Mouse (Mus musculus) intestine, embryonic 14.5 days (tissue): ENCODE data around the gene Hist1h2ap. TPM values are rescaled to one million over a fixed set of nuclear protein-coding genes. Genes with fewer than 3 reads are reported as not detected.
"Not testable (repeated sequence)": the region's sequence is repeated elsewhere in the genome, so short reads cannot be mapped to it uniquely, and the experiment has no call there.

Source experiments
- ATAC-seq: fragments of 200-750 bp; cut with Nextera tagmentation; replicated peaks from 2 replicates; pipeline ENCODE4 v1.8.0; 2017; ENCODE audit warnings: low read depth, moderate number of reproducible peaks, moderate TSS enrichment, moderate library complexity; ENCODE audit not compliant: low FRiP score, low TSS enrichment
- DNase-seq: peaks from one replicate; pipeline ENCODE4 v3.0.0-alpha.2; 2018; ENCODE audit warnings: low spot score
- H3K27ac ChIP-seq: fragments of 300-500 bp; sonication (generic); 2 replicates; pipeline ENCODE4 v1.5.1; 2014; ENCODE audit warnings: low read depth, mild to moderate bottlenecking, control low read depth
- H3K27me3 ChIP-seq: fragments of 300-500 bp; sonication (generic); replicated peaks from 2 replicates; pipeline ENCODE4 v1.6.1; 2014; ENCODE audit warnings: low read length, control low read depth; ENCODE audit not compliant: control insufficient read depth, insufficient read depth
- H3K36me3 ChIP-seq: fragments of 300-500 bp; sonication (generic); 2 replicates; pipeline ENCODE4 v1.6.1; 2014; ENCODE audit warnings: low read length, control low read depth; ENCODE audit not compliant: control insufficient read depth, insufficient read depth
- H3K4me1 ChIP-seq: fragments of 300-500 bp; sonication (generic); replicated peaks from 2 replicates; pipeline ENCODE4 v1.6.1; 2014; ENCODE audit warnings: low read length, control low read depth, mixed read lengths; ENCODE audit not compliant: control insufficient read depth, insufficient read depth
- H3K4me2 ChIP-seq: fragments of 300-500 bp; sonication (generic); 2 replicates; pipeline ENCODE4 v1.6.1; 2014; ENCODE audit warnings: low read length
- H3K4me3 ChIP-seq: fragments of 300-500 bp; sonication (generic); 2 replicates; pipeline ENCODE4 v1.5.1; 2014; ENCODE audit warnings: low read depth, low read length, control low read depth, mixed read lengths
- H3K9ac ChIP-seq: fragments of 300-500 bp; sonication (generic); 2 replicates; pipeline ENCODE4 v1.6.1; 2014; ENCODE audit warnings: mild to moderate bottlenecking, low read length
- H3K9me3 ChIP-seq: fragments of 300-500 bp; sonication (generic); 2 replicates; pipeline ENCODE4 v1.6.1; 2016; ENCODE audit warnings: low read length, control low read depth; ENCODE audit not compliant: control insufficient read depth
- WGBS: fragments of 180-500 bp; shearing (Covaris S2); extraction: QIAGEN DNeasy Blood & Tissue Kit; methylation state at CpG from one replicate; pipeline ENCODE4 v1.1.7; 2014; 5-methylcytosine and 5-hydroxymethylcytosine counted together
- polyA plus RNA-seq: library from polyadenylated mRNA; unstranded; fragments of >200 nt; fragmentation: Nextera tagmentation; extraction: Ambion mirVana; gene quantifications from 2 replicates; pipeline ENCODE4 v1.2.1, GENCODE M21; 2014

The Hist1h2ap gene
- polyA plus RNA-seq, 1 experiment from 2014 or later = 4,338 TPM

DNA sequence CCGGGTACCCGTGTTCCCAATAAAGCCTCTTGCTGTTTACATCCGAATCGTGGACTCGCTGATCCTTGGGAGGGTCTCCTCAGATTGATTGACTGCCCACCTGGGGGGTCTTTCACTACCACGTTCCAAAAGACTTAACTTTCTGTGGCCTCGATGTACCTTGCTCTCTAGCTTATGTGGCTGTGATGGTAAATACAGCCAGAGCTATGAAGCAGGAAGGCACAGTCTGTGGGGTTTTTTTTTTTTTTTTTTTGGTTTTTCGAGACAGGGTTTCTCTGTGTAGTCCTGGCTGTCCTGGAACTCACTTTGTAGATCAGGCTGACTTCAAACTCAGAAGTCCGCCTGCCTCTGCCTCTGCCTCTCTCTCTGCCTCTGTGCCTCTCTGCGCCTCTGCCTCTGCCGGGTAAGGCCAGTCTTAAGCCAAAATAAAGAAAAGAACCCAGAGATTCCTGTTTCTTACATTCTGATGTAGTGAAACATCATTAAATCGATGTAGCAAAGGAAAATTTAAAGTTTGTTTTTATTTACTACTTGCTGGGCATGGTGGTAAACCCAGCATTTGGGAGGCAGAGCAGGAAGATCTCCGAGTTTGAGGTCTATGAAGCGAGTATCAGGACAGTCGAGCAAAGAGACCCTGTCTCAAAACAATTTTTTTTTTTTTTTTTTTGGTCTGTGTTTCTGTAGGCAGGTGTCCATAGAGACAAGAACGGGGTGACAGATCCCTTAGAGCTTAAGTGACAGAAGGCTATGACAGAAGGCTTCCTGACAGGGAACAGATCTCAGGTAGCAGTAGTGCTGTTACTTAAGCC lies 13.0 kb downstream of the Hist1h2ap start:
- not testable (repeated sequence) for H3K4me2 ChIP-seq, H3K27me3 ChIP-seq, H3K9ac ChIP-seq, H3K27ac ChIP-seq, H3K4me1 ChIP-seq, H3K4me3 ChIP-seq, H3K36me3 ChIP-seq, H3K9me3 ChIP-seq, DNase-seq, ATAC-seq
- 78% methylated on average over 6 of the region's 16 CpGs for WGBS

DNA sequence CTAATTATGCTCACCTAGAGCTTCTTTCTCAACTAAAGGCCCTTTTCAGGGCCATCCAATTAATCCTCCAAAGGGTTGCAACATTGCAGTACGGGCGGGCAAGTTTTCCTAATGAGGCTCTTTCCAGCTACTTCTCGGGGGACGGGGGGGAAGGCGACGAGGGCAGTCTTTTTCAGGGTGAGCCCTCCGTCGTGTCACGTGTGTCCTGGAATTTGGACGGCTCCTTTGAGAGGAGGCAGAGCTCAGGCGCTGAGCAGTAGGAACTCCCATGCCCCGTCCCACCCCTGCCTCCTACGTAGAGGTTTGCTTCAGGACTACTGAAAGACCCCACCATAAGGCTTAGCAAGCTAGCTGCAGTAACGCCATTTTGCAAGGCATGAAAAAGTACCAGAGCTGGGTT lies 21.2 kb downstream of the Hist1h2ap start:
- H3K9ac ChIP-seq, H3K27me3 ChIP-seq, H3K4me3 ChIP-seq, H3K9me3 ChIP-seq, DNase-seq, H3K4me1 ChIP-seq, H3K27ac ChIP-seq, H3K36me3 ChIP-seq: not testable (repeated sequence)
- H3K4me2 ChIP-seq = peak overlapping the region; percentile 34; the same call in 1 of the 2 replicates
- WGBS = 0% methylated on average over 11 of the region's 14 CpGs
- ATAC-seq = peak; percentile 68

DNA sequence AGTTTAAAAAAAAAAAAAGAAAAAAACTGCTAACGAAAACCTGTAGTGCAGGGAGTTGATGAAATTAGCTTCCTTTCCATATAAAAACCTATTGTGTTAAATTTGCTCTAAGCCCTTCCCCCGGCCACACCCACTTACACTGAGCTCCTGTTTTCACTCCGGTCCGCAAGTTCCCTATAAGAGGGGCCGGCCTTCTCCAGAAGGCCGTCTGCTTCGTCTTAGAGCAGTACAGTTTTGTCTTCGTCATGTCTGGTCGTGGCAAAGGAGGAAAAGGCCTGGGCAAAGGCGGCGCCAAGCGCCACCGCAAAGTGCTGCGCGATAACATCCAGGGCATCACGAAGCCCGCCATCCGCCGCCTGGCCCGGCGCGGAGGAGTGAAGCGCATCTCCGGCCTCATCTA lies 21.8 kb downstream of the Hist1h2ap start, which contains the start of gene Hist1h4m:
TSS of gene Hist1h4m (plus strand) at position 208 of the 400 bp plus-strand sequence.
- not testable (repeated sequence) for H3K27me3 ChIP-seq, H3K27ac ChIP-seq, H3K36me3 ChIP-seq, H3K4me3 ChIP-seq, H3K9me3 ChIP-seq, H3K9ac ChIP-seq, DNase-seq, H3K4me1 ChIP-seq
- peak; percentile 70 for ATAC-seq
- H3K4me2 ChIP-seq = peak within 1 kb of the TSS; percentile 34; the same call in 1 of the 2 replicates
- no CpG with 5 or more reads among the region's 24 CpGs for WGBS

DNA sequence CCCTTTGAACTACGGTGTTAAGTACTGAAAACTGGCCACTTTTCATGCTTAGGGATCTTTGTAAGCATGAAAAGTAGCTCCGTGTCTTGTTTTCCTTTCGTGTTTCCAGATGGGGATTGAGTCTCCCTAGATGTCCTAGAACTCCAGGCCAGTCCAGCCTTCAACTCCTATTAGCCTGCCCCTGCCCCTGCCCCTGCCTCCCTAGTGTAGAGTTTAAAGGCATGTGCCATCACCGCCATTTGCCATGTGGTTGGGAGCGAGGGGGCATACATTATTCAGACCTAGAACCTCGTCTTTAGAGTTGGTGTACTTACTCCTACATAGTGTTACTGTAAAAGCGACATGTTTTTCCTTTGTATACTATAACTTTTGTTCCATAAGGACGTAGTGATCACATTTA lies 22.2 kb downstream of the Hist1h2ap start:
- not testable (repeated sequence) for H3K9me3 ChIP-seq, H3K27ac ChIP-seq, H3K4me3 ChIP-seq, H3K27me3 ChIP-seq, H3K4me1 ChIP-seq, H3K36me3 ChIP-seq, H3K4me2 ChIP-seq, H3K9ac ChIP-seq, DNase-seq
- no CpG with 5 or more reads among the region's 8 CpGs for WGBS
- ATAC-seq = peak; percentile 38

DNA sequence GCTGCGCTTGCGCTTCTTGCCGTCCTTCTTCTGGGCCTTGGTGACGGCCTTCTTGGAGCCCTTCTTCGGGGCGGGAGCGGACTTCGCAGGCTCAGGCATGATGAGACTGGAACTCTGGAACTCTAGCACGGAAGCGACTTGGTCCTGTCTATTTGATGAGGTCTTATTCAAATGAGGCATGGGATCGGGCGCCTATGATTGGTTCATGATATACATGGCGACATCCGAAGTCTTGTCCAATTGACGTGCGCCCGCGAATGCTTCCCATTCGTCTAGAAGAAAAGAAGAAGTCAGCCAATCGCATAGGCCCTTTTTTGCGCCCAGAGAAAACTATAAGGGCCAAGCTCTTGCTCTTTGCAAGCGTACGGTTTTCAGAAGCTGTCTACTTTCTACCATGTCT lies 23.2 kb downstream of the Hist1h2ap start, which contains the start of the genes Hist1h2bq and Hist1h2ao:
TSS of gene Hist1h2bq (minus strand) at position 125 of the 400 bp plus-strand sequence.
TSS of gene Hist1h2ao (plus strand) at position 393 of the 400 bp plus-strand sequence.
- H3K27ac ChIP-seq, H3K4me1 ChIP-seq, H3K9me3 ChIP-seq, DNase-seq, H3K36me3 ChIP-seq, H3K4me2 ChIP-seq, H3K9ac ChIP-seq, H3K27me3 ChIP-seq, H3K4me3 ChIP-seq: not testable (repeated sequence)
- ATAC-seq = peak; percentile 93
- no CpG with 5 or more reads among the region's 23 CpGs for WGBS

DNA sequence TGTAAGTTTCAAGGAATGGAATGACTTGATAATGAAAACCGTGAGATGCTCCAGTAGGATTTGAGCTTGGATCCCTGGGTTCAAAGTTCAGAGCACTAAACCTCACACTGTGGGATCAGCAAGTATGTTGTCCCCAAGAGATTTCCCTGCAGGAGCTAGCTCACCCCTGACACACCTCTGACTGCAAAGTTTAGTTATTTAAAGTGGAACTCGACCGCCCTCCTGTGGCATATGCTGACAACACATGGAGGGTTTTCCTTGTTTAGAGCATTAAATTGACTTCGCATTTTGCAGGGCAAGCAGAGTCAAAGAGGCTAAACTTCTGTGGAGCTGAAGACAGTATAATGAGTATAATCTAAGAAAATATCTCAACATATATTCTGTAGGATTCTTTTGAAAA lies 30.2 kb downstream of the Hist1h2ap start:
- not testable (repeated sequence) for DNase-seq, H3K36me3 ChIP-seq, H3K4me1 ChIP-seq, H3K27me3 ChIP-seq, H3K4me3 ChIP-seq, H3K9ac ChIP-seq, H3K9me3 ChIP-seq, H3K4me2 ChIP-seq, H3K27ac ChIP-seq
- peak; percentile 74; the same call in 1 of the 2 replicates for ATAC-seq
- WGBS = no CpG with 5 or more reads among the region's 4 CpGs

DNA sequence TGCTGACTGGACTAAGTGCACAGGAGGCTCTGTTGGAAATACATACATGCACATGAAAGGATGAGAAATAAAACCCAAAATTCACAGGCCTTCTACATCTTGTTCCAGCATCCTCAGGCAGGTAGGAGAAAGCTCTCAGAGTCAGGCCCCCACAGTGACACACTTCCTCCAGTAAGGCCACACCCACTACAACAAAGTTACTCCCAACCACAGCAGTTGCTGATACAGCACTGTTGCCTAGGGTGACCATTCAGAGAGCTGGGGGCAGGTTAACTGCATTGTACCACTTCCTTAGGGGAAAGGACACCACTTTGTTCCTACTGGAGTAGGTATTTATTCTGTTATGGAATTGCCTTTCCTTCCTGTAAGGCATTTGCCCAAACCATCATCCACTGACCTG lies 36.1 kb downstream of the Hist1h2ap start:
- H3K4me1 ChIP-seq, H3K4me3 ChIP-seq, ATAC-seq, H3K9ac ChIP-seq, H3K4me2 ChIP-seq, H3K9me3 ChIP-seq, H3K27ac ChIP-seq, DNase-seq, H3K36me3 ChIP-seq, H3K27me3 ChIP-seq: not testable (repeated sequence)

DNA sequence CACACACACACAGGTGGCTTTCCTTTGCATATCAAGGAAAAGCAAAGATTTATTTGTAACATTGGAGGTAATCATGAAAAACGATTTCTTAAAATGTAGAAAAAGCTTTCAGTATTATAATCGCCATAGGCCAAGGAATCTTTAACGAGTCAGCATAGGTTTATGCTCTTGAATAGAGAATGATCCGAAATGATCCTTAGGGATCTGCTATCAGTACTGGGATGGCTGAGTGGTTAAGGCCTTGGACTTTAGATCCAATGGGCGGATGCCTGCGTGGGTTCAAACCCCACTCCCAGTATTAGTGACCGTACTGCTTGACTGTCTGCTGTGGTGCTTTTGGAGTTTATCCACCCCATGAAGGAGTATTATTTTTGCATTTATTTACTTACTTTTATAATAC lies 37.7 kb downstream of the Hist1h2ap start:
- Histone ChIP-seq H3K4me2 (no peak overlapping the region), H3K36me3 (no peaks in the 10 kb centered on the region), H3K27ac (no peak overlapping the region), H3K4me3 (no peak overlapping the region), H3K9me3 (no peaks in the 10 kb centered on the region), H3K9ac (no peak overlapping the region), H3K4me1 (peaks cover 4% of the 10 kb centered on the region; the same call in 1 of the 2 replicates), H3K27me3 (no peaks in the 10 kb centered on the region)
- ATAC-seq (no peak), DNase-seq (no peak)
- WGBS = 90% methylated on average over 7 of the region's 7 CpGs
